Mouse (Mus musculus): ENCODE data around the gene Ppp1r15a. TPM values are rescaled to one million over a fixed set of nuclear protein-coding genes. Genes with fewer than 3 reads are reported as not detected.
"Not testable (repeated sequence)": the region's sequence is repeated elsewhere in the genome, so short reads cannot be mapped to it uniquely, and the experiment has no call there.

Gene Ppp1r15a
- polyA plus RNA-seq, 1 experiment: 20.0 TPM

DNA sequence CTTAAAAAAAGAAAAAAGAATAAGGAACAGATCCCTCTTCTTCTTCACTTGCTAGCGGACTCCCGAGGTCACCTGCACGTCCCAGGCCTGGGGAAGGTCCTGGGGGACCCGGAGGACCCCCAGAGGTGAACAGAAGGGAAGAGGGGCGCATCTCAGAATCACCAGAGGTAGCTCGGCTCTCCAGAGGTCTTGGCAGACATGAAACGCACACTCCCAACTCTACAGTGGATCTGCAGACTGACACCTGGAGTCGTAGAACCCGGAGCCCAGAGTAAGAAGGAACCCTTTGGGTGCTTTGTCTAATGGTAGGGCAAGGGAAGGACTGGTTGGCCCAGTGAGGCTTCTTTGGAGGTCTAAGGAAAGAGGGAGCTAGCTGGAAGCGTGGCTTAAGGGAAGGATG is 11.5 kb upstream of the Ppp1r15a start:
- peak overlapping the region; percentile 64 for H3K4me3 ChIP-seq (ENCODE audit: insufficient read depth, low read length)
- no peak for TF ChIP-seq POLR2A (IDR thresholded peaks at IDR 0.05; ENCODE audit: extremely low read depth, insufficient read depth, low read length)
- no peak for TF ChIP-seq CTCF (IDR thresholded peaks at IDR 0.05; ENCODE audit: extremely low read depth, insufficient read depth, low read length)
- no peaks in the 10 kb centered on the region for H3K4me1 ChIP-seq (ENCODE audit: control insufficient read depth, insufficient read depth, low read length)
- H3K27ac ChIP-seq (ENCODE audit: insufficient read depth, low read length): no peak overlapping the region

DNA sequence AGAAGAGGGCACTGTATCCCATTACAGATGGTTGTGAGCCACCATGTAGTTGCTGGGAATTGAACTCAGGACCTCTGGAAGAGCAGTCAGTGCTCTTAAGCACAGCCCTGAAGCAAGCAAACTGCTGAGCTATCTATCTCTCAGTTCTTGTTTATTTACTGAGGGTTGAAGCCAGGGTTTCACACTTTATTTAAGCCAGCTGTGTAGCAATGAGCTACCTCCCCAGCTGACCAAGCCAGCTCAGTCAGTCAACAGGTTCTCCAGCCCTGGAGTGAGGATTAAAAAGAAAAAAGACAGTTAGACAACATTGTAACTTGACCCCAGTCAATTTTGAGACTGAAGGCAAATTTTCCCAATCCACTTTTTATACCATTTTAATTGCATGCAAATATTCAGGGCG is 9.6 kb upstream of the Ppp1r15a start:
- Histone ChIP-seq H3K4me1 (ENCODE audit: control insufficient read depth, insufficient read depth, low read length) (no peaks in the 10 kb centered on the region), H3K27ac (ENCODE audit: insufficient read depth, low read length) (no peak overlapping the region), H3K4me3 (ENCODE audit: insufficient read depth, low read length) (no peak overlapping the region)
- no peak for TF ChIP-seq POLR2A (IDR thresholded peaks at IDR 0.05; ENCODE audit: extremely low read depth, insufficient read depth, low read length)
- no peak for TF ChIP-seq CTCF (IDR thresholded peaks at IDR 0.05; ENCODE audit: extremely low read depth, insufficient read depth, low read length)

DNA sequence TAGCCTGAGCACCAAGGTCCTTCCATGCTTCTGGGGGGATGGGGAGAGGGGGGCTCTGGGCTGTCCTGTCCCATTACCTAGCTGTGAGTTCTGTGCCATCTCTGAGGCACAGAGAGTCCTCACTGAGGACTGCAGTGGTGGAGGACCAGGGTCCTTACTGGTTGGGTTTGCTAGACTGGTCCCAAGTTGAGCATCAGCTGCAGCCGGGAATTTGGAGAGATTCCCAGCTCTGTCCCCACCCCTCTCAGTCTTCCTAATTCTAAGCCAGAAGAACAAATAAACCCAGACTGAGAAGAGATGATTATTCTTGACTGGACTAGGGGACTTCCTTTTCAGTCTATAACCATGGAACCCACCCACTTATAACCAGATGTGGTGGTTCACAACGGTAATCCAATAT is 4.6 kb upstream of the Ppp1r15a start:
- Histone ChIP-seq H3K4me1 (ENCODE audit: control insufficient read depth, insufficient read depth, low read length) (no peaks in the 10 kb centered on the region), H3K4me3 (ENCODE audit: insufficient read depth, low read length) (no peak overlapping the region), H3K27ac (ENCODE audit: insufficient read depth, low read length) (no peak overlapping the region)
- TF ChIP-seq POLR2A (IDR thresholded peaks at IDR 0.05; ENCODE audit: extremely low read depth, insufficient read depth, low read length): no peak
- TF ChIP-seq CTCF (IDR thresholded peaks at IDR 0.05; ENCODE audit: extremely low read depth, insufficient read depth, low read length): no peak

DNA sequence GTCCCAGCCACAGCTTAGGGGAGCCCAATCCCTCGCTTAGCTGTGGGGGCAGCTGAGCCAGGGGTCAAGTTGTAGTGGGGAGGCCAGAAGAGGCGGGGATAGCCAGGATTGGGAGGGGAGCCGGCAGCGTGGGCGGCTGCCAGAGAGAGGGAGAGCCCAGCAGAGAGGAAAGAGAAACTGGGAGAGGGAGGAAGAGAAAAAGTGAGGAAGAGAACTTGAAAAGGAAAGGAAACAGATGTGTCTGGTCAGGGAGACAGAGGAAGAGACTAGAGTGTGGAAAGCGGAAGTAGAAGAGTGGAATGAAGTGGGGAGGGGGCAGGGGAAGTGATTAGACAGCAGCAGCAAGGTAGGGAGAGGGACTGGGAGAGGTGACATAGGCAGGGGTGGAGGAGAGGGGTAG is 3.4 kb upstream of the Ppp1r15a start:
- no peak for TF ChIP-seq POLR2A (IDR thresholded peaks at IDR 0.05; ENCODE audit: extremely low read depth, insufficient read depth, low read length)
- TF ChIP-seq CTCF (IDR thresholded peaks at IDR 0.05; ENCODE audit: extremely low read depth, insufficient read depth, low read length): no peak

DNA sequence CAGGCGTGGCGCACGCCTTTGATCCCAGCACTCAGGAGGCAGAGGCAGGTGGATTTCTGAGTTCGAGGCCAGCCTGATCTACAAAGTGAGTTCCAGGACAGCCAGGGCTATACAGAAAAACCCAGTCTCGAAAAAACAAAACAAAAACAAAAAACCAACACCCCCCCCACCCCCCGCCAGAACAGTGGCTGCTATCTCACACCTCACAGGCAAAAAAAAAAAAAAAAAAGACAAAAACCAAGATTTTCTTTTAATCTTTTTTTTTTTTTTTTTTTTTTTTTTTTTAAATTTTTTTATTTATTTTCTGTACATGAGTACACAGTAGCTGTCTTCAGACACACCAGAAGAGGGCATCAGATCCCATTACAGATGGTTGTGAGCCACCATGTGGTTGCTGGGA is 1.1 kb upstream of the Ppp1r15a start:
- H3K4me3 ChIP-seq (ENCODE audit: insufficient read depth, low read length); H3K4me1 ChIP-seq (ENCODE audit: control insufficient read depth, insufficient read depth, low read length); H3K27ac ChIP-seq (ENCODE audit: insufficient read depth, low read length): not testable (repeated sequence)

More for the DNA sequence above, 3.4 kb upstream of the Ppp1r15a start:
- no peak overlapping the region for H3K27ac ChIP-seq (ENCODE audit: insufficient read depth, low read length)
- no peak overlapping the region for H3K4me3 ChIP-seq (ENCODE audit: insufficient read depth, low read length)
- peaks cover 5% of the 10 kb centered on the region; the same call in 1 of the 2 replicates for H3K4me1 ChIP-seq (ENCODE audit: control insufficient read depth, insufficient read depth, low read length)

DNA sequence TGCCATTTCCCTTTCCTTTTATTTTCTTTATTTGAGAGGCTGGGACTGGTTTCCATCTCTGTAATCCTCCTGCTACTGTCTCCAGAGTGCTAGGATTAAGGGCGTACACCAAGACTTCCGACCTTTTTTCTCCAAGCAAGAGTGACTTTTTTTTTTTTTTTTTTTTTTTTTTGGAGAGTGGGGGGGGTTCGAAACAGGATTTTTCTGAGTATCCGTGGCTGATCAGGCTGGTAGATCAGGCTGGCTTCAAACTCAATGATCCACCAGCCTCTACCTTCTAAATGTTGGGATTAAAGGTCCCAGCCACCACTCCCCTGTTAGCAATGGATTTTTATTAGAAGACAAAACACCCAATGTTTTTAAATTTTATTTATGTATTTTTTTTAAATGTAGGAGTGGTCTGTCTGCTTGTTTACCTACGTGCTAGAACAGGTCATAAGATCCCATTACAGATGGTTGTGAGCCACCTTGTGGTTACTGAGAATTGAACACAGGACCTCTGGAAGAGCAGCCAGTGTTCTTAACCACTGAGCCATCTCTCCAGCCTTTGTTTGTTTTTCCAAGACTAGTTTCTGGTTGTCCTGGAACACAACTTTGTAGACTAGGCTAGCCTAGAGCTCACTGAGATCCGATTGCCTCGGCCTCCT is 529 bp upstream of the Ppp1r15a start:
- TF ChIP-seq CTCF (IDR thresholded peaks at IDR 0.05; ENCODE audit: extremely low read depth, insufficient read depth, low read length) (no peak), POLR2A (IDR thresholded peaks at IDR 0.05; ENCODE audit: extremely low read depth, insufficient read depth, low read length) (no peak)
- Histone ChIP-seq H3K4me1 (ENCODE audit: control insufficient read depth, insufficient read depth, low read length) (peaks cover 7% of the 10 kb centered on the region; the same call in 1 of the 2 replicates), H3K27ac (ENCODE audit: insufficient read depth, low read length) (peak overlapping the region; percentile 26), H3K4me3 (ENCODE audit: insufficient read depth, low read length) (peak overlapping the region; percentile 78)

DNA sequence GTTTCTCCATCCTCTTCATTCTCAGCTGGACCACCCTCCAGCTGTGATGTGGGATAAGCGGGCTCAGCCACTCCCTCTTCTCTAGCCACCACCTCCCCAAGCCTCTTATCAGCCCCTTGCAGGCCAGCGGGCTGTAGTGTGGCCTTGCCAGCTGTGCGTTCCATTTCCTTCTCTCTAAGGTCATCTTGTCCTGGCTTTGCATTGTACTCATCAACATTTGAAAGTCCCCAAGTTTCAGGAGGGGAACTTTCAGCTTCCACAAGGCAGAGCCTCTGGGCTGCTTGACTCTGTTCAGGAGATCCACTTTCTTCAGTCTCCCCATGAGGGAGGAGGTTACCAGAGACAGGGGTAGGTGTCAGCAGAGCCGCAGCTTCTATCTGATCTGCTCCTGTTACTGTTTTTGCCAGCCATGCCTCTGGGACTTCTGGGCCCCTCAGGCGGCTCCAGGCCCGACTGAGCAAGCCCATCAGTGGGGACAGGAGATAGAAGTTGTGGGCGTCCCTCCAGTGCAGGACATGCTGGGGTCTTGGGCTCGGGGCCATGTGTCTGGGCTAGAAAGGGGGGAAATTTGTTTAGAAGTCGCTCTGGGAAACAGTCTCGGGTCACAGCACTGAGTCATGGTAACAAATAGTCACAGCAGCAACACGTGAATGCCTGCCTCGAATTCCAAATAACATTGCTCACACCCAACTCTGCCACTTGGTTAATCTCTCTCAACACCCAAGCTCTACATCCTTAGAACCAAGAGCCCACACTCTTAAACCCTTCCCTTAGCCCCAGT is 1.0 kb downstream of the Ppp1r15a start:
- TF ChIP-seq CTCF (IDR thresholded peaks at IDR 0.05; ENCODE audit: extremely low read depth, insufficient read depth, low read length) (no peak), POLR2A (IDR thresholded peaks at IDR 0.05; ENCODE audit: extremely low read depth, insufficient read depth, low read length) (no peak)
- H3K4me3 ChIP-seq (ENCODE audit: insufficient read depth, low read length): peak overlapping the region; percentile 78
- peak overlapping the region; percentile 92; the same call in 1 of the 2 replicates for H3K27ac ChIP-seq (ENCODE audit: insufficient read depth, low read length)
- H3K4me1 ChIP-seq (ENCODE audit: control insufficient read depth, insufficient read depth, low read length): peaks cover 7% of the 10 kb centered on the region; the same call in 1 of the 2 replicates

DNA sequence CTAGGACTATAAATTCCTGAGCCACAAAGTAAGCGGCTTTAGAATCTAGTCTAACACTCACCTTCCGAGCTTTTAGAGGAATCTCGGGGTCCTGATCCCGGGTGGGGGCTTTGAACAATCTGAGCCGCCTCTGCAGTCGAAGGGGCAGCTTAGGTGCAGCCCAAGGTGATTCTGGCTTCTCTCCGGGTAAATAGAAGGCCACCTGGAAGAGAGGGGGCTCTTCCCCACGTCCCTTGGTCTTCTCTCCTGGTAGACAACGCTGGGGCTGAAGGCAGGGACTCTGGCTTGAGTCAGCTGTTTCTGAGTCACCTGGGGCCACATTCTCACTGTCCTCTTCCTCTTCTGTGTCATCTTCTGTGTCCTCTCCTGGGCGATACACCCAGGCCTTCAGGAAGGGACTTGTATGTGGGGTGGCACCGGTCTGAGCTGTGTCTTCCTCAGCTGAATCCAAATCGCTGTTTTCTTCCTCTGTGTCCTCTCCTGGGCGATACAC is 2.3 kb downstream of the Ppp1r15a start:
- no peak overlapping the region for H3K27ac ChIP-seq (ENCODE audit: insufficient read depth, low read length)
- H3K4me1 ChIP-seq (ENCODE audit: control insufficient read depth, insufficient read depth, low read length): peaks cover 7% of the 10 kb centered on the region; the same call in 1 of the 2 replicates
- no peak for TF ChIP-seq POLR2A (IDR thresholded peaks at IDR 0.05; ENCODE audit: extremely low read depth, insufficient read depth, low read length)
- no peak for TF ChIP-seq CTCF (IDR thresholded peaks at IDR 0.05; ENCODE audit: extremely low read depth, insufficient read depth, low read length)
- no peak overlapping the region for H3K4me3 ChIP-seq (ENCODE audit: insufficient read depth, low read length)

DNA sequence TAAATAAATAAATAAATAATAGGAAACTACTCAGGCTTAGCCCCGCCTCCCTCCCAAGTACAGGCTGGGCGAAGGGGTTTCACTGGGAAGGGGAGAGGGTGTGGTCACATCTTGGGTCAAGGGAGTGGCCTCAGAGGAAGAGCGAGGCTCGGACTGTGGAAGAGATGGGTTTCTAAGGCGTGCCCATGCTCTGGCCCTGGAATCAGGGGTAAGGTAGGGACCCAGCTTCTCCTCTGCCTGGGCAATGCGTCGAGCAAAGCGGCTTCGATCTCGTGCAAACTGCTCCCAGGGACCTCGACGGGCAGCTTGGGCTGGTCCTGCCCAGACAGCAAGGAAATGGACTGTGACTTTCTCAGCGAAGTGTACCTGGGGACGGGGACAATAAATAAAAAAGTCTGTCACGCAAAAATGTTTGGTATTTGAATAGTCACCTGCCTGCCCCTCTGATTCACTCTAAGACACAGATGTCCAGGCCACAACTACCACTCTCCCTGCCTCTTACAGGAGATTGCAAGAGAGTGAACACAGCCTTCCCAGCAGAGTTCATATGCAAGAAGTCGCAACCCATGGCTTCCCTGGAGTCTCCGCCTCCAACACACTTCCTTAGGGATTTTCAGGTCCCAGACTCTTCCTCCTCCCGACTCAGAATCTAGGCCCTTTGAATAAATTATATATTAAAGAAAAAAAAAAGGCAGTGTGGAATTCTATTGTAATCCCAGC is 3.0 kb downstream of the Ppp1r15a start:
- TF ChIP-seq CTCF (IDR thresholded peaks at IDR 0.05; ENCODE audit: extremely low read depth, insufficient read depth, low read length) (no peak), POLR2A (IDR thresholded peaks at IDR 0.05; ENCODE audit: extremely low read depth, insufficient read depth, low read length) (no peak)
- H3K4me3 ChIP-seq (ENCODE audit: insufficient read depth, low read length): no peak overlapping the region
- H3K4me1 ChIP-seq (ENCODE audit: control insufficient read depth, insufficient read depth, low read length): peaks cover 7% of the 10 kb centered on the region; the same call in 1 of the 2 replicates
- no peak overlapping the region for H3K27ac ChIP-seq (ENCODE audit: insufficient read depth, low read length)

Data from cortical plate, adult 2 months (tissue).